Mouse (Mus musculus): ENCODE results near the gene Tenm4. TPM values are rescaled to one million over a fixed set of nuclear protein-coding genes. Genes with fewer than 3 reads are reported as not detected.

The Tenm4 gene
- polyA plus RNA-seq, 1 experiment from 2014 or later: 9.2 TPM

DNA sequence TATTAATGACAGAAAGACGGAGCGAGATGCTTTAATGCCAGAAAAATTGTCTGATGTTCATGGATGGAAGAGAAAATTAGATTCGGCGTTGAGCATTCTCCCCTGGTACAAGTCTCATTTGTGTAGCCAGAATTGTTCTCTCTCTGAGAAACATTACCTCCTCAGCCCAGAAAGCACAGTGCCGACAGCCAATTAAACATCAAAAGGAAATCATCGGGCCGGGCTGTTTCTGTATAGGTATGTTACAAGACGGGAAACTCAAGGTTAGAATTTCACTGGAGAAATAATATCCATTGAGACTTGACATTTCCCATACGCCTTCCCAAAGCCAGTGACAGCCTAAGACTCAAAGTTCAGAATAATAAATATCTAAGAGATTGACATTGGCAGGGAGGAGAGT is 614.8 kb downstream of the Tenm4 start:
- H3K4me3 ChIP-seq (ENCODE audit: control insufficient read depth in 1 of 2, insufficient read depth in 1 of 2, low read depth in 1 of 2, low read length in 2 of 2): no peak overlapping the region
- no peak for ATAC-seq (ENCODE audit: insufficient number of reproducible peaks, insufficient read depth, low FRiP score, low read depth)
- no peaks in the 10 kb centered on the region for H3K27me3 ChIP-seq (ENCODE audit: control insufficient read depth, insufficient read depth, low read length)
- no peak overlapping the region for H3K4me2 ChIP-seq (ENCODE audit: low read length)
- no peaks in the 10 kb centered on the region for H3K9me3 ChIP-seq (ENCODE audit: control insufficient read depth, low read length)
- H3K27ac ChIP-seq (replicated peaks in 1 of 2; ENCODE audit: control insufficient read depth in 1 of 2, insufficient read depth in 1 of 2, low read depth in 2 of 2, low read length in 2 of 2): no peak overlapping the region
- H3K36me3 ChIP-seq (ENCODE audit: control insufficient read depth, insufficient read depth, low read length): no peaks in the 10 kb centered on the region
- no peaks in the 10 kb centered on the region for H3K4me1 ChIP-seq (ENCODE audit: control insufficient read depth in 2 of 2, insufficient read depth in 2 of 2, low read length in 2 of 2)
- WGBS: 59% methylated on average over 9 of the region's 9 CpGs
- no peak overlapping the region for H3K9ac ChIP-seq (ENCODE audit: low read length)

DNA sequence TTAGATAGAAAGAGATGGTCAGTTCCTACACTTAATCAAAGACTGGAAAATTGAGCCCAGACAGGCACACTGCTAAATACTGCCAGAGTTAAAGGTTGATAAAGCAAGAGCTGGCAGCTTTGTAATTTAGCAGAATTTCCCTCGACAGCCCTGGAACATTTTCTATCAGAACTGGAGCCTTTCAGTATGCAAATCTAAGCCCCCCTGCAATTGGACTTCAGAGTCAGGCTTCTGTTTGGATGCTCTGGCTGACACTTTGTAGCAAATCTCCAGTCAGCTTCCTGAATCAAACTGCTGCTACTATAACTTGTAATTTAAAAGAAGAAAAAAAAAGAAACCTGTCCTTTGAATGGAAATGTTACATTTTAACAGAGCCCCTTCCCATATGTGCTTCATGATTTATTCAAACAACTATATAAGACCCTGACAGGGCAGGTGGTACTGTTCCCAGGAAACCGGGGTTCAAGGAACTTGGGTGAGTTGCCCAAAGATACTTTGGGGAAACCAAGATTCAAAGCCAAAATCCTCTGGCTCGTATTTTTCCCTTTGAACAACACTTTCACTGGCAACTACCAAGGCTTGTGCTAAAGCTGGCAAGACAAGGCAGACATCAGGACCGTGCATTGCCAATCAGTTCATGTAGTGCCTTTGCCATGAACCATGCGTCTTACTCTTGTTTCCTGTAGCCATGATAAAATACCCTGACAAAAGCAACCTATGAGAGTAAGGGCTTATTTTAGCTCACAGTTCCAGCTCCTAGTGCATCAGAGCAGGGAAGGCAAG is 615.4 kb downstream of the Tenm4 start:
- no peak for ATAC-seq (ENCODE audit: insufficient number of reproducible peaks, insufficient read depth, low FRiP score, low read depth)
- no peak overlapping the region for H3K4me2 ChIP-seq (ENCODE audit: low read length)
- 78% methylated on average over 5 of the region's 5 CpGs for WGBS

DNA sequence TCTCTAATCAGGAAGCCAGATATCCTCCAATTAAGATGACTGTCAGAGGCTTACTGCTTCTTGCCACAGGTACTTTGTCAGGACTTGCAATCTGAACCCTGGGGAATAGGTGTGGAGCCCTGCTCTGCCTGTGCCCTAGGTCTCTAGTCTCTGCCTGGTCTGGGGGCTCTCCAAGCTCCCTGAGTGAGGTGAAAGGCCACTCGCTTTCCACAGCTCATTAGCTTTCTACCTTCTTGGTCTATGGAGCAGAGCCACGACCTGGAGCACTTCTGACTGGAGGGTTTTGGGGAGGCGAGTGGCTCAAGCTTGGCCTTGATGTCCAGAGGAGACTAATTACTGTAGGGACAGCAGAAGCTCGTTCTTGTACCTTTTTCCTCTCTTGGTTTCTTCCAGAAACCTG is 617.1 kb downstream of the Tenm4 start:
- Histone ChIP-seq H3K4me1 (ENCODE audit: control insufficient read depth in 2 of 2, insufficient read depth in 2 of 2, low read length in 2 of 2) (no peaks in the 10 kb centered on the region), H3K9ac (ENCODE audit: low read length) (no peak overlapping the region), H3K27ac (replicated peaks in 1 of 2; ENCODE audit: control insufficient read depth in 1 of 2, insufficient read depth in 1 of 2, low read depth in 2 of 2, low read length in 2 of 2) (no peak overlapping the region), H3K4me3 (ENCODE audit: control insufficient read depth in 1 of 2, insufficient read depth in 1 of 2, low read depth in 1 of 2, low read length in 2 of 2) (no peak overlapping the region), H3K9me3 (ENCODE audit: control insufficient read depth, low read length) (no peaks in the 10 kb centered on the region), H3K4me2 (ENCODE audit: low read length) (no peak overlapping the region), H3K36me3 (ENCODE audit: control insufficient read depth, insufficient read depth, low read length) (no peaks in the 10 kb centered on the region), H3K27me3 (ENCODE audit: control insufficient read depth, insufficient read depth, low read length) (no peaks in the 10 kb centered on the region)
- no peak for ATAC-seq (ENCODE audit: insufficient number of reproducible peaks, insufficient read depth, low FRiP score, low read depth)
- WGBS: 88% methylated on average over 4 of the region's 4 CpGs

More for the DNA sequence above, 615.4 kb downstream of the Tenm4 start:
- Histone ChIP-seq H3K4me1 (ENCODE audit: control insufficient read depth in 2 of 2, insufficient read depth in 2 of 2, low read length in 2 of 2) (no peaks in the 10 kb centered on the region), H3K9ac (ENCODE audit: low read length) (no peak overlapping the region), H3K27ac (replicated peaks in 1 of 2; ENCODE audit: control insufficient read depth in 1 of 2, insufficient read depth in 1 of 2, low read depth in 2 of 2, low read length in 2 of 2) (no peak overlapping the region; a peak in 1 of 4 replicates), H3K9me3 (ENCODE audit: control insufficient read depth, low read length) (no peaks in the 10 kb centered on the region), H3K36me3 (ENCODE audit: control insufficient read depth, insufficient read depth, low read length) (no peaks in the 10 kb centered on the region), H3K27me3 (ENCODE audit: control insufficient read depth, insufficient read depth, low read length) (no peaks in the 10 kb centered on the region), H3K4me3 (ENCODE audit: control insufficient read depth in 1 of 2, insufficient read depth in 1 of 2, low read depth in 1 of 2, low read length in 2 of 2) (no peak overlapping the region)

DNA sequence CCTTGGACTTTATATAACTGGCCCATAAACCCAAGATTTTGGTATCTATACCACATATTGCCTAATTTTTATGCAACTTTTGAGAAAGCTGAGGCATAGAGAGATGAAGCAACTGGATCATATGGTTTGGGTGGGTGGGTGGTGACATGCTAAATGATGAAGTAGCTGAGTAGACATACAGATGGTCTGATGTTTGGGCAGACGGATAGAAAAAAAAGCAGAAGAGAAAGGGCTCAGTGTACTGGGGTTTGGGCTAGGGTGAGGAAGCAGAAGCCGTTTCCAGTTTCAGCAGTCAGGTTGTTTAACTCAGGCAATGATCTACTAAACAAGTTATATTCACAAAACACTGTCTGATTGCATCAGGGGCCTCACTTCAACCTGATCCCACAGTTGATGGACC is 619.3 kb downstream of the Tenm4 start:
- WGBS: 83% methylated on average over 2 of the region's 2 CpGs
- no peak overlapping the region for H3K27ac ChIP-seq (replicated peaks in 1 of 2; ENCODE audit: control insufficient read depth in 1 of 2, insufficient read depth in 1 of 2, low read depth in 2 of 2, low read length in 2 of 2)
- H3K4me1 ChIP-seq (ENCODE audit: control insufficient read depth in 2 of 2, insufficient read depth in 2 of 2, low read length in 2 of 2): no peaks in the 10 kb centered on the region
- H3K4me2 ChIP-seq (ENCODE audit: low read length): no peak overlapping the region
- H3K9me3 ChIP-seq (ENCODE audit: control insufficient read depth, low read length): no peaks in the 10 kb centered on the region
- no peaks in the 10 kb centered on the region for H3K27me3 ChIP-seq (ENCODE audit: control insufficient read depth, insufficient read depth, low read length)
- H3K36me3 ChIP-seq (ENCODE audit: control insufficient read depth, insufficient read depth, low read length): no peaks in the 10 kb centered on the region
- H3K9ac ChIP-seq (ENCODE audit: low read length): no peak overlapping the region
- ATAC-seq (ENCODE audit: insufficient number of reproducible peaks, insufficient read depth, low FRiP score, low read depth): no peak
- no peak overlapping the region for H3K4me3 ChIP-seq (ENCODE audit: control insufficient read depth in 1 of 2, insufficient read depth in 1 of 2, low read depth in 1 of 2, low read length in 2 of 2)

DNA sequence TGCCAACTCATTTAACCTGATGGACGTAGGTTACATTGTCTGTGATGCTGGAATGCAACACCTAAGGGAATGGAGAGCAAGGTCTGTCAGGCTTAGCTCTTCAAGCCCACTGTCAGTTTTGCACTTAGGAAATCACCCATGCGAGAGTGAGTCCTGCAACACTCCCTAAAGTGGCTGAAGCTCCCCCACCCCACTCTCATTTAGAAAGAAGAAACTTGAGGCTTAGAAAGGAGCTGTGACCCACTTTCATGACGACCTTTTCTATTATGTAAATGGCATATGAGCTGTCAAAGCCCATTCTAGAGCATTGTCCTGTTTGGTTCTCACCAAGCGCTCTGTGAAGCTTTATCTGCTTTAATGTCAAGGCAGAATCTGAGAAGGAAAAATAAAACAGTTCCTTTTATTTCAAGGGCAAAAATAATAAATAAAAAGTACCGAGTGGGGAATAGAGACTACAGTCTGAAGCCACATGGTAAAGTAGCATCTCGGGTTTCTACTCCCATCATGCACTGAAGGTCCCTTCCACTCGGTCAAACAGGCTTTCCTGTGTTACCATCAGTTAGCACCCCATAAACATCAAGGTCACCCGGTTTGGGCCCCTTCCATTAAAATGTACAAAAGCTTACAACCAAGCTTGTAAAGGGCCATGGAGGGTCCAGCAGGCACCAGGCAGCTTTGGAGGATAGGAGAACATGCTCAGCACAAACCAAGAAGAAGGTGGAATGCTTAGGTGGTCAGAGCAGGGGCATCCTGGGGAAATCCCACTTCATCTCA is 621.6 kb downstream of the Tenm4 start:
- WGBS: 69% methylated on average over 8 of the region's 8 CpGs

DNA sequence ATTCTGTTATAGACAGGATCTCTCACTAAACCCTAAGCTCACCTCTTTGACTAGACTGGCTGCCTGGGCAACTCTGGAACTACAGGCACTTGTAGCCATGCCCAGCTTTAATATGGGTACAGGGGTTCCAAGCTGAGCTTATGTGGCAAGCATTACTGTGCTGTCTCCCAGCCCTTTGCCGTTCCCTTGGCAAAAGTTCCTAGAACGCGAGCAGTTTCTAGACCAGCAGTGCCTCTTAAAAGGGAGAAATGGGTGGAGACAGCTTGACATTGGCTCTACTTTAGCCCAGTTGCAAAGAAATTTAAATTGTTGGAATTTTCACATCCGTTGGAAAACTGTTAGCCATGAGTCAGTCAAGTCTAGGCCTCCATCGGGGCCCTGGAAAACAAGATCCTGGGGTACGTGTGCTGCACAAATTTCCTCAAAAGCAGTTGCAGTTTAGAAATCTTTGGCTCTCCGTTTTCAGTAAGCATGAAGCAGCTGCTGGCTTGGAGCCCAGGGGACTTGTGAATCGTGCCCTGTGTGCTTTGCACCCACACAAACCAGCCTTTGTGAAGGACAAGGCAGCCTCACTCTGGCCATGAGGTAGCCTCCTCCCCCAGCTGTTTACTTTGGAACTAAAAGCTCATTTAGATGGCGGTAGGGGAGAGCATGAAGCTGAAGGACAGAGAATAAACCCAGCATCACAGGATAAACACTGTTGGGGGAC is 625.1 kb downstream of the Tenm4 start:
- no peaks in the 10 kb centered on the region for H3K36me3 ChIP-seq (ENCODE audit: control insufficient read depth, insufficient read depth, low read length)
- peak; percentile 65; the same call in 1 of the 2 replicates for ATAC-seq (ENCODE audit: insufficient number of reproducible peaks, insufficient read depth, low FRiP score, low read depth)
- no peaks in the 10 kb centered on the region for H3K27me3 ChIP-seq (ENCODE audit: control insufficient read depth, insufficient read depth, low read length)
- peaks cover 10 to 15% of the 10 kb centered on the region in 2 experiments; a peak in 2 of 4 replicates for H3K4me1 ChIP-seq (ENCODE audit: control insufficient read depth in 2 of 2, insufficient read depth in 2 of 2, low read length in 2 of 2)
- H3K27ac ChIP-seq (replicated peaks in 1 of 2; ENCODE audit: control insufficient read depth in 1 of 2, insufficient read depth in 1 of 2, low read depth in 2 of 2, low read length in 2 of 2): peak overlapping the region; percentile 63 to 71
- H3K4me3 ChIP-seq (ENCODE audit: control insufficient read depth in 1 of 2, insufficient read depth in 1 of 2, low read depth in 1 of 2, low read length in 2 of 2): no peak overlapping the region
- no peak overlapping the region for H3K9ac ChIP-seq (ENCODE audit: low read length)
- no peaks in the 10 kb centered on the region for H3K9me3 ChIP-seq (ENCODE audit: control insufficient read depth, low read length)
- H3K4me2 ChIP-seq (ENCODE audit: low read length): no peak overlapping the region
- WGBS: 43% methylated on average over 9 of the region's 9 CpGs

More for the DNA sequence above, 621.6 kb downstream of the Tenm4 start:
- no peak for ATAC-seq (ENCODE audit: insufficient number of reproducible peaks, insufficient read depth, low FRiP score, low read depth)
- H3K4me3 ChIP-seq (ENCODE audit: control insufficient read depth in 1 of 2, insufficient read depth in 1 of 2, low read depth in 1 of 2, low read length in 2 of 2): no peak overlapping the region
- no peaks in the 10 kb centered on the region for H3K9me3 ChIP-seq (ENCODE audit: control insufficient read depth, low read length)
- H3K4me1 ChIP-seq (ENCODE audit: control insufficient read depth in 2 of 2, insufficient read depth in 2 of 2, low read length in 2 of 2): peaks cover 2 to 12% of the 10 kb centered on the region in 2 experiments; a peak in 2 of 4 replicates
- H3K9ac ChIP-seq (ENCODE audit: low read length): no peak overlapping the region
- H3K27me3 ChIP-seq (ENCODE audit: control insufficient read depth, insufficient read depth, low read length): no peaks in the 10 kb centered on the region
- no peaks in the 10 kb centered on the region for H3K36me3 ChIP-seq (ENCODE audit: control insufficient read depth, insufficient read depth, low read length)
- H3K27ac ChIP-seq (replicated peaks in 1 of 2; ENCODE audit: control insufficient read depth in 1 of 2, insufficient read depth in 1 of 2, low read depth in 2 of 2, low read length in 2 of 2): no peak overlapping the region
- no peak overlapping the region for H3K4me2 ChIP-seq (ENCODE audit: low read length)

DNA sequence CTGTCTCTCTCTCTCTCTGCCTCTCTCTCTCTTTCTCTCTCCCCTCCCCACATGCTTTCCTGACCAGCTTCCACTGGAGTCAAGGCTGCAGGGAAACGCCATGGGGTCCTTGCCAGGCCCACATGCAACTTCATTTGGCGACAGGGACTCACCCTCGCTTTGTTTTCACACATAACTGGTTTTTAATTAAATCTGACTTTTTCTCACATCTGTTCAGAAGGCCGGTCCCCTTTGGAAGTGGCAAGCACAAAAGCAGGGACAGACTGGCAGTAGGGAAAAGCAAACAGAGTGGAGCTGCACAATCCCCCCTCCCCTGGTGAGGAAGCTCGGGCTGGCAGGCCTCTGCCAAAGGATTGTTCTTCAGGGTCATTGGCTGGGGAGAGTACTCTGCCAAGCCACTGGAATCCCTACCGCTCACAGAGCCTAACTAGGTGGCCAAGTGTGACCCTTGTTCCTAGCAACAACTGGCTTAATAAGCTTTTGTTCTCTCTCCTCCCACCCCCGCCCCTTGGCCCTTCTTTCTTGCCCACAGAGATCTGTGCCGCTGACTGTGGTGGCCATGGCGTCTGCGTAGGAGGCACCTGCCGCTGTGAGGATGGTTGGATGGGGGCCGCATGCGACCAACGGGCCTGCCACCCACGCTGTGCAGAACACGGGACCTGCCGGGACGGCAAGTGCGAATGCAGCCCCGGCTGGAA is 625.9 kb downstream of the Tenm4 start:
- H3K9ac ChIP-seq (ENCODE audit: low read length): no peak overlapping the region
- no peaks in the 10 kb centered on the region for H3K36me3 ChIP-seq (ENCODE audit: control insufficient read depth, insufficient read depth, low read length)
- WGBS: 67% methylated on average over 20 of the region's 20 CpGs
- no peaks in the 10 kb centered on the region for H3K9me3 ChIP-seq (ENCODE audit: control insufficient read depth, low read length)
- no peaks in the 10 kb centered on the region for H3K27me3 ChIP-seq (ENCODE audit: control insufficient read depth, insufficient read depth, low read length)
- peak overlapping the region; percentile 63 to 71 for H3K27ac ChIP-seq (replicated peaks in 1 of 2; ENCODE audit: control insufficient read depth in 1 of 2, insufficient read depth in 1 of 2, low read depth in 2 of 2, low read length in 2 of 2)
- H3K4me1 ChIP-seq (ENCODE audit: control insufficient read depth in 2 of 2, insufficient read depth in 2 of 2, low read length in 2 of 2): peaks cover 13 to 15% of the 10 kb centered on the region in 2 experiments; a peak in 2 of 4 replicates
- ATAC-seq (ENCODE audit: insufficient number of reproducible peaks, insufficient read depth, low FRiP score, low read depth): 0 out of 2 replicates have a peak, but pooled peaks have one; percentile 3
- no peak overlapping the region for H3K4me2 ChIP-seq (ENCODE audit: low read length)
- H3K4me3 ChIP-seq (ENCODE audit: control insufficient read depth in 1 of 2, insufficient read depth in 1 of 2, low read depth in 1 of 2, low read length in 2 of 2): no peak overlapping the region
